Mouse (Mus musculus) ES-E14 (cell line): ENCODE measurements around the gene Sema5a. TPM values are rescaled to one million over a fixed set of nuclear protein-coding genes. Genes with fewer than 3 reads are reported as not detected.

Source experiments
- DNase-seq: peaks from one replicate; pipeline ENCODE4 v3.0.0-alpha.2; 2013; ENCODE audit warnings: low read depth, low spot score
- H3K27ac ChIP-seq: 2 replicates; pipeline ENCODE4 v1.5.1; 2012; ENCODE audit warnings: low read depth, mild to moderate bottlenecking, low read length, moderate library complexity, mixed read lengths; ENCODE audit not compliant: poor library complexity, insufficient read depth, severe bottlenecking
- H3K36me3 ChIP-seq: 2 replicates; pipeline ENCODE4 v1.6.1; 2012; ENCODE audit warnings: mild to moderate bottlenecking, low read length, moderate library complexity, mixed read lengths; ENCODE audit not compliant: control insufficient read depth, poor library complexity, insufficient read depth, severe bottlenecking
- H3K4me1 ChIP-seq, 2 experiments: fragments of 150-350 bp in 1 of 2; sonication (generic) in 1 of 2; 2 replicates each; pipeline ENCODE4 v1.6.1; 2012; ENCODE audit warnings: low read length in 2 of 2, mild to moderate bottlenecking in 1 of 2, mixed read lengths in 1 of 2; ENCODE audit not compliant: control insufficient read depth in 2 of 2, insufficient read depth in 2 of 2, poor library complexity in 1 of 2
- H3K4me3 ChIP-seq, 2 experiments: fragments of 150-350 bp in 1 of 2; sonication (generic) in 1 of 2; 2 replicates each; pipeline ENCODE4 v1.5.1; 2012; ENCODE audit warnings: low read length in 2 of 2, low read depth in 1 of 2, mild to moderate bottlenecking in 1 of 2, mixed read lengths in 1 of 2; ENCODE audit not compliant: insufficient read depth in 1 of 2, poor library complexity in 1 of 2, severe bottlenecking in 1 of 2
- H3K9ac ChIP-seq: 2 replicates; pipeline ENCODE4 v1.6.1; 2012; ENCODE audit warnings: low read depth, mild to moderate bottlenecking, low read length, mixed read lengths; ENCODE audit not compliant: poor library complexity, insufficient read depth, severe bottlenecking
- H3K9me3 ChIP-seq: fragments of 150-350 bp; sonication (generic); 2 replicates; pipeline ENCODE4 v1.6.1; 2012; ENCODE audit warnings: low read depth, mild to moderate bottlenecking, low read length; ENCODE audit not compliant: control insufficient read depth, insufficient read depth
- CHD2 ChIP-seq: IDR thresholded peaks from 2 replicates; pipeline ENCODE4 v1.6.1; 2014; ENCODE audit warnings: mild to moderate bottlenecking, low read depth, low read length, inconsistent platforms
- HCFC1 ChIP-seq: IDR thresholded peaks from 2 replicates; pipeline ENCODE4 v1.6.1; 2012; ENCODE audit warnings: low read length, inconsistent platforms, borderline replicate concordance; ENCODE audit not compliant: insufficient read depth
- MAFK ChIP-seq: IDR thresholded peaks from 2 replicates; pipeline ENCODE4 v1.6.1; 2014; ENCODE audit warnings: mild to moderate bottlenecking, low read depth, low read length, inconsistent platforms; ENCODE audit not compliant: insufficient read depth
- ZC3H11A ChIP-seq: IDR thresholded peaks from 2 replicates; pipeline ENCODE4 v1.6.1; 2012; ENCODE audit warnings: low read depth, mild to moderate bottlenecking, inconsistent platforms, low read length, borderline replicate concordance
- ZNF384 ChIP-seq: IDR thresholded peaks from 2 replicates; pipeline ENCODE4 v1.6.1; 2012; ENCODE audit warnings: low read depth, low read length, inconsistent platforms
- in situ Hi-C, 2 experiments: fragments of 600-800 bp; cut with MboI; formaldehyde crosslinking; loops; one replicate each; pipeline ENCODE4 v1.15.1; 2025; ENCODE audit warnings: low sequenced_read_pairs in 2 of 2, inconsistent platforms in 1 of 2; ENCODE audit not compliant: unreplicated experiment in 2 of 2
- total RNA-seq: library from RNA; depleted of rRNA; stranded (reverse); fragments of 300-350 nt; gene quantifications from 2 replicates; pipeline ENCODE4 v1.2.3, GENCODE M21; 2012

Gene Sema5a
- total RNA-seq, 1 experiment: 2.7 TPM

GRCm38 (mm10) chr15:32264822-32265377 is 20.3 kb downstream of the Sema5a start:
- H3K9me3 ChIP-seq: no peaks in the 10 kb centered on the region
- H3K9ac ChIP-seq: no peak overlapping the region
- no peak overlapping the region for H3K27ac ChIP-seq
- no peak overlapping the region for H3K4me3 ChIP-seq
- no peaks in the 10 kb centered on the region for H3K4me1 ChIP-seq
- DNase-seq: no peak
- in situ Hi-C loops: no loop called here
- H3K36me3 ChIP-seq: no peaks in the 10 kb centered on the region
- TF ChIP-seq MAFK: no peak
- no peak for TF ChIP-seq CHD2
- TF ChIP-seq ZC3H11A: no peak

DNA sequence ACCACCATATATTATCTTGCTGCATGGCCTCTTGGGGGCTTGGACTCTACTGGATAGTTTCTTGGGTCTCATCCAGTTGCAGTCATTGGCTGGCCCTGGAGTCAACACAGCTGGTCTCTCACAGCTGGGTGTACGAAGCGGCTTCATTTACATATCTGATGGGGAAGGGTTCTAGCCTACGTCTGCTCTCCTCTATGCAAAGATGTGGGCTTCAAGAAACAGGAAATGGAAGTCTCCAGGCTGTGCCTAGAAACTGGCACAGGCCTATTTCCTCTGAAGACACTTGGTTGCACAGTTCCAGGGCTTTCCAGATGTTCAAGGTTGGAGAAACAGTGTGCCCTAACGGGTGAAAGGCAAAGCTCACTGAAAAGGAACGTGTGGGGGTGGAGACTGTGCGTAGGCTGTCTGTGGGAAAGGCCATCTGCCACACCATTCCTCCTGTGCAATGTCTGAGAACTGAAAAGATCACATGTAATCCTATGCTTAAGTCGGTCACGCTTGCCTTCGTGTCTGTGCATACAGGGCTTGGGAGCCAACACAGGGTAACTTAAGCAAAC is 20.8 kb downstream of the Sema5a start:
- H3K36me3 ChIP-seq: no peaks in the 10 kb centered on the region
- DNase-seq: no peak
- H3K27ac ChIP-seq: no peak overlapping the region
- peaks cover 0 to 2% of the 10 kb centered on the region in 2 experiments; a peak in 1 of 4 replicates for H3K4me1 ChIP-seq
- no peak overlapping the region for H3K4me3 ChIP-seq
- TF ChIP-seq CHD2 (no peak), MAFK (no peak), ZNF384 (no peak), ZC3H11A (no peak), HCFC1 (no peak)
- in situ Hi-C loops: no loop called here
- H3K9ac ChIP-seq: no peak overlapping the region
- H3K9me3 ChIP-seq: no peaks in the 10 kb centered on the region

DNA sequence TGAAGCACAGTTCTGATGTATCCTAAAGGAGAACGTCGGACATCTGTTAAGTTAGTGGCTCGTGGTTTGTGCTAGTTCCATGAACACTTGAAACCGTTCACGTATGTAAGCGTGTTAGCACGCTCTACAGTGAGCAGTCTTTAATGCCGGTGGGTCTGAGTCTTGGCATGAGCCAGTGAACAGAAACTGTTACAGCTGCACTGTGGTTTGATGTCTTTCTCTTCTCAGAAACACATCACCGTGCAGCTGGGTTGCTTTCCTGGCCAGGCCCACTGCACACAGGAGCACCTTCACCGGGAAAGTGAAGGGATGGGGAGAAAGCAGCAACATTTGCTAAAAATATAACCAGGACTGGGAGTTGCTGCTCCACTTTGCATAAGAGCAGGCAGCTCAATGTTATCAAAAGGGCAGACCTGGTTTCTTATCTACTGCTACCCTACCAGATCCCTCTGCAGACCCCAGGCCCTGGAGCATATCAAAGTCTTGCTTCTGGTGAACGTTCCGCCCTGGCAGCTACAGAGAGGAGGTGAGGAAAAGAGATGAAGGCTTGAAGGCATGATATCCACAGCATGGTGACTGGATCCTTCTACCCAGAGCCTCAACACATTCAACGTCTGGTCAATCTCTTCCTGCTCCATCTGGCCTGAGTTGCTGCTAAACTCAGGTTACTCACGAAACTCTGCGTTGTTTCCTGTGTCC is 21.7 kb downstream of the Sema5a start:
- Histone ChIP-seq H3K4me3 (no peak overlapping the region), H3K4me1 (peaks cover 0 to 2% of the 10 kb centered on the region in 2 experiments; a peak in 1 of 4 replicates), H3K27ac (no peak overlapping the region), H3K9ac (no peak overlapping the region), H3K9me3 (no peaks in the 10 kb centered on the region), H3K36me3 (no peaks in the 10 kb centered on the region)
- in situ Hi-C loops: no loop called here
- TF ChIP-seq HCFC1 (no peak), MAFK (no peak), ZC3H11A (no peak), CHD2 (no peak), ZNF384 (no peak)
- DNase-seq: no peak

DNA sequence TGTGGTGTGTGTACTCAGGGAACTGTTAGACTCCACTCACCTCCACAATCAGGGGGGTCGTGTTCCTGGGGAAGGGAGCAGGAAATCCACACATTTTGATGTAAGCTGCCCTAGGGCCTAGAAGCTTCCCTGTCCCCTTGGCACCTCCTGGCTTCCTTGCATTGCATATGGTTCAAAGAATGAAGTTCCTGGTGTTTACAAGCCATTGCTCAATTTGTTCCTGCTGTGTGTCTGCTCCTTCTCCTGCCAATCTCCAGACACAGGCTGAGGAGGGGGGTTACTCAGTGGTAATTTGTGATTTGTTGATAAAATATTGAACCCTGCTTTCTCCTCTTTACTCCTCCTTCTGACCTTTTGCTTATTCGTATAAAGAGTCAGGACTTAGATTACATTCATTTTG is 25.5 kb downstream of the Sema5a start:
- peaks cover 0 to 2% of the 10 kb centered on the region in 2 experiments; a peak in 1 of 4 replicates for H3K4me1 ChIP-seq
- in situ Hi-C loops: no loop called here
- no peak for TF ChIP-seq CHD2
- no peak for TF ChIP-seq HCFC1
- TF ChIP-seq MAFK: no peak
- TF ChIP-seq ZNF384: no peak

DNA sequence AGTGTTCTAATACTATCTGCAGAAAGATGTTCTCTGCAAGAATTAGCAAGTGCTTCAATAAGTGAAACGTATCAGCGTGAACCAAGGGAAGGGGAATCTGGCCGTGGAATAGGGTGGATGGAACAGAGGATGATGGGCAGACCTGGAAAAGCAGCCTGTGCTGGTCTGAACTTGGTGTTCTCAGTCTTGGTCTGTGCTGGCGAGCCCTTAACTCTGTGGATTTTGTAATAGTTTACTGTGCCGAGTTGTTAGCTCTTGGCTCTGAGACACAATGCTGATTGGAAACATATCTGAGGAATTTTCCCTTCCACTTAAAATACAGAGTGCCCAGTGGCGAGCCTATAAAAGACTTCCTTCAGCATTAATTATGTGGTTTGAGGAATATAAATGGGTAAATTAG is 29.3 kb downstream of the Sema5a start:
- in situ Hi-C loops: no loop called here
- TF ChIP-seq CHD2: no peak
- no peak for TF ChIP-seq MAFK
- no peak for TF ChIP-seq HCFC1
- TF ChIP-seq ZC3H11A: no peak
- no peak overlapping the region for H3K27ac ChIP-seq

More for the DNA sequence above, 25.5 kb downstream of the Sema5a start:
- H3K9me3 ChIP-seq: no peaks in the 10 kb centered on the region
- H3K36me3 ChIP-seq: no peaks in the 10 kb centered on the region
- H3K9ac ChIP-seq: no peak overlapping the region
- H3K4me3 ChIP-seq: no peak overlapping the region
- H3K27ac ChIP-seq: no peak overlapping the region
- no peak for DNase-seq

More for the DNA sequence above, 29.3 kb downstream of the Sema5a start:
- no peak for DNase-seq
- Histone ChIP-seq H3K36me3 (no peaks in the 10 kb centered on the region), H3K4me3 (no peak overlapping the region), H3K9ac (no peak overlapping the region), H3K9me3 (no peaks in the 10 kb centered on the region), H3K4me1 (peaks cover 0 to 2% of the 10 kb centered on the region in 2 experiments; a peak in 1 of 4 replicates)
